Mouse (Mus musculus) ES-E14 (cell line): Measurements from ENCODE around the gene BC049715.

Source experiments
- CHD2 ChIP-seq: IDR thresholded peaks from 2 replicates; pipeline ENCODE4 v1.6.1; 2014; ENCODE audit warnings: mild to moderate bottlenecking, low read depth, low read length, inconsistent platforms
- HCFC1 ChIP-seq: IDR thresholded peaks from 2 replicates; pipeline ENCODE4 v1.6.1; 2012; ENCODE audit warnings: low read length, inconsistent platforms, borderline replicate concordance; ENCODE audit not compliant: insufficient read depth
- MAFK ChIP-seq: IDR thresholded peaks from 2 replicates; pipeline ENCODE4 v1.6.1; 2014; ENCODE audit warnings: mild to moderate bottlenecking, low read depth, low read length, inconsistent platforms; ENCODE audit not compliant: insufficient read depth
- ZC3H11A ChIP-seq: IDR thresholded peaks from 2 replicates; pipeline ENCODE4 v1.6.1; 2012; ENCODE audit warnings: low read depth, mild to moderate bottlenecking, inconsistent platforms, low read length, borderline replicate concordance
- ZNF384 ChIP-seq: IDR thresholded peaks from 2 replicates; pipeline ENCODE4 v1.6.1; 2012; ENCODE audit warnings: low read depth, low read length, inconsistent platforms

GRCm38 (mm10) chr6:136795850-136796249 lies 31.6 kb upstream of the BC049715 start:
- TF ChIP-seq HCFC1 = no peak
- TF ChIP-seq MAFK = no peak
- no peak for TF ChIP-seq CHD2
- TF ChIP-seq ZC3H11A = no peak
- no peak for TF ChIP-seq ZNF384
